Mouse (Mus musculus) forebrain, embryonic 11.5 days (tissue): ENCODE measurements around the gene Creb3l1. TPM values are rescaled to one million over a fixed set of nuclear protein-coding genes. Genes with fewer than 3 reads are reported as not detected.
A peak's percentile ranks its signal among the peaks of the same experiment; 100 is the strongest.

Experiments used
- ATAC-seq: fragments of 200-750 bp; cut with Nextera tagmentation; replicated peaks from 2 replicates; pipeline ENCODE4 v1.8.0; 2017; ENCODE audit warnings: moderate TSS enrichment; ENCODE audit not compliant: low FRiP score
- DNase-seq: peaks from one replicate; pipeline ENCODE4 v3.0.0-alpha.2; 2017; ENCODE audit warnings: low spot score
- H3K27ac ChIP-seq: fragments of 300-500 bp; sonication (generic); 2 replicates; pipeline ENCODE4 v1.5.1; 2014; ENCODE audit warnings: low read depth, low read length
- H3K27me3 ChIP-seq: fragments of 300-500 bp; sonication (generic); 2 replicates; pipeline ENCODE4 v1.6.1; 2014; ENCODE audit warnings: mild to moderate bottlenecking, low read length, mixed read lengths; ENCODE audit not compliant: control insufficient read depth, insufficient read depth
- H3K36me3 ChIP-seq: fragments of 300-500 bp; sonication (generic); 2 replicates; pipeline ENCODE4 v1.6.1; 2014; ENCODE audit warnings: mild to moderate bottlenecking, low read length, moderate library complexity, mixed read lengths; ENCODE audit not compliant: control insufficient read depth, insufficient read depth
- H3K4me1 ChIP-seq: fragments of 300-500 bp; sonication (generic); replicated peaks from 2 replicates; pipeline ENCODE4 v1.6.1; 2014; ENCODE audit warnings: low read length, mixed read lengths; ENCODE audit not compliant: control insufficient read depth, insufficient read depth
- H3K4me2 ChIP-seq: fragments of 300-500 bp; sonication (generic); 2 replicates; pipeline ENCODE4 v1.6.1; 2014; ENCODE audit warnings: low read depth, mild to moderate bottlenecking, low read length, moderate library complexity, mixed read lengths; ENCODE audit not compliant: severe bottlenecking
- H3K4me3 ChIP-seq: fragments of 300-500 bp; sonication (generic); 2 replicates; pipeline ENCODE4 v1.5.1; 2014; ENCODE audit warnings: low read depth, low read length
- H3K9ac ChIP-seq: fragments of 300-500 bp; sonication (generic); 2 replicates; pipeline ENCODE4 v1.6.1; 2014; ENCODE audit warnings: low read length
- H3K9me3 ChIP-seq: fragments of 300-500 bp; sonication (generic); 2 replicates; pipeline ENCODE4 v1.6.1; 2016; ENCODE audit warnings: low read length, mixed read lengths; ENCODE audit not compliant: control insufficient read depth
- WGBS: fragments of 180-500 bp; shearing (Covaris S2); extraction: QIAGEN DNeasy Blood & Tissue Kit; methylation state at CpG from one replicate; pipeline ENCODE4 v1.1.7; 2014; 5-methylcytosine and 5-hydroxymethylcytosine counted together
- microRNA-seq: library from miRNA; unstranded; fragments of <30 nt; microRNA quantifications from one replicate; pipeline ENCODE4, GENCODE M21; 2016; ENCODE audit not compliant: insufficient number of aligned reads
- polyA plus RNA-seq: library from polyadenylated mRNA; unstranded; fragments of >200 nt; fragmentation: Nextera tagmentation; extraction: Ambion mirVana; gene quantifications from 2 replicates; pipeline ENCODE4 v1.2.1, GENCODE M21; 2014

Gene Creb3l1
- polyA plus RNA-seq, 1 experiment from 2014 or later, result 1.7 TPM

- Histone ChIP-seq H3K4me1 (0 out of 2 replicates have a peak, but pooled peaks cover 2% of the 10 kb centered on the region), H3K4me3 (no peak overlapping the region), H3K27ac (no peak overlapping the region), H3K4me2 (no peak overlapping the region), H3K9ac (no peak overlapping the region), H3K9me3 (no peaks in the 10 kb centered on the region), H3K36me3 (no peaks in the 10 kb centered on the region), H3K27me3 (no peaks in the 10 kb centered on the region)
- DNase-seq (peak; percentile 48), ATAC-seq (no peak)
- 85% methylated on average over 15 of the region's 15 CpGs for WGBS
Measured at GRCm38 (mm10) chr2:91939303-91939935, 84.9 kb downstream of the Creb3l1 start.

- Histone ChIP-seq H3K4me1 (peaks cover 15% of the 10 kb centered on the region), H3K27ac (no peak overlapping the region)
Measured at GRCm38 (mm10) chr2:91936154-91936553, 88.1 kb downstream of the Creb3l1 start.

GRCm38 (mm10) chr2:91934826-91935525 is 89.3 kb downstream of the Creb3l1 start:
- H3K9me3 ChIP-seq, result no peaks in the 10 kb centered on the region
- ATAC-seq (no peak), DNase-seq (no peak)
- no peak overlapping the region for H3K9ac ChIP-seq
- H3K4me1 ChIP-seq, result peaks cover 15% of the 10 kb centered on the region
- H3K36me3 ChIP-seq, result no peaks in the 10 kb centered on the region
- H3K4me2 ChIP-seq, result no peak overlapping the region
- H3K27me3 ChIP-seq, result no peaks in the 10 kb centered on the region
- WGBS, result 93% methylated on average over 9 of the region's 9 CpGs
- H3K27ac ChIP-seq, result no peak overlapping the region
- H3K4me3 ChIP-seq, result no peak overlapping the region

More at GRCm38 (mm10) chr2:91936154-91936553, 88.1 kb downstream of the Creb3l1 start:
- Histone ChIP-seq H3K4me2 (no peak overlapping the region), H3K9ac (no peak overlapping the region), H3K27me3 (no peaks in the 10 kb centered on the region), H3K4me3 (no peak overlapping the region), H3K36me3 (no peaks in the 10 kb centered on the region), H3K9me3 (no peaks in the 10 kb centered on the region)
- no peak for ATAC-seq
- no peak for DNase-seq
- WGBS, result 91% methylated on average over 7 of the region's 7 CpGs

GRCm38 (mm10) chr2:91934016-91934415 is 90.3 kb downstream of the Creb3l1 start:
- no peak overlapping the region for H3K4me3 ChIP-seq
- no peak overlapping the region for H3K4me2 ChIP-seq
- H3K36me3 ChIP-seq, result no peaks in the 10 kb centered on the region
- no peak overlapping the region for H3K27ac ChIP-seq
- H3K9ac ChIP-seq, result no peak overlapping the region
- WGBS, result 76% methylated on average over 8 of the region's 8 CpGs
- H3K27me3 ChIP-seq, result no peaks in the 10 kb centered on the region
- H3K4me1 ChIP-seq, result peaks cover 19% of the 10 kb centered on the region
- no peaks in the 10 kb centered on the region for H3K9me3 ChIP-seq
- DNase-seq (no peak), ATAC-seq (no peak)

- H3K36me3 ChIP-seq, result no peaks in the 10 kb centered on the region
- H3K4me1 ChIP-seq, result peaks cover 21% of the 10 kb centered on the region
- H3K4me3 ChIP-seq, result no peak overlapping the region
Measured at GRCm38 (mm10) chr2:91933471-91933870, 90.8 kb downstream of the Creb3l1 start.

GRCm38 (mm10) chr2:91932737-91933350 is 91.5 kb downstream of the Creb3l1 start:
- H3K9me3 ChIP-seq, result no peaks in the 10 kb centered on the region
- peak overlapping the region; percentile 99 for H3K9ac ChIP-seq
- H3K27ac ChIP-seq, result peak overlapping the region; percentile 97
- H3K4me1 ChIP-seq, result peaks cover 22% of the 10 kb centered on the region
- WGBS, result 9% methylated on average over 6 of the region's 6 CpGs
- H3K4me2 ChIP-seq, result peak overlapping the region; percentile 89
- no peak for ATAC-seq
- DNase-seq, result peak; percentile 67
- no peaks in the 10 kb centered on the region for H3K27me3 ChIP-seq
- H3K4me3 ChIP-seq, result no peak overlapping the region; the same call in 1 of the 2 replicates
- H3K36me3 ChIP-seq, result no peaks in the 10 kb centered on the region

More at GRCm38 (mm10) chr2:91933471-91933870, 90.8 kb downstream of the Creb3l1 start:
- Histone ChIP-seq H3K27me3 (no peaks in the 10 kb centered on the region), H3K9ac (peak overlapping the region; percentile 99), H3K27ac (peak overlapping the region; percentile 97; the same call in 1 of the 2 replicates), H3K4me2 (no peak overlapping the region), H3K9me3 (no peaks in the 10 kb centered on the region)
- DNase-seq (no peak), ATAC-seq (no peak)
- WGBS, result 18% methylated on average over 9 of the region's 9 CpGs

Small RNAs within 50 kb of the gene (microRNA-seq; reads per million reads assigned to microRNA genes)
- gene Mir6999, result not detected

Other genes starting within 250 kb of the Creb3l1 start
- 0.47 and 0.56 TPM in 2 replicates for gene Chrm4, start 97.3 kb downstream of the Creb3l1 start, polyA plus RNA-seq
- gene Mdk, start 92.2 kb downstream of the Creb3l1 start, polyA plus RNA-seq, result 1,095 and 1,130 TPM in 2 replicates
- gene Gm9821, start 78.8 kb downstream of the Creb3l1 start, polyA plus RNA-seq, result 0.36 and 0.90 TPM in 2 replicates
- 32.7 and 35.9 TPM in 2 replicates for gene Dgkz, start 48.6 kb downstream of the Creb3l1 start, polyA plus RNA-seq
- gene Phf21a, start 68.6 kb upstream of the Creb3l1 start, polyA plus RNA-seq, result 37.6 and 40.2 TPM in 2 replicates